Mouse (Mus musculus) MEL (cell line): ENCODE measurements at regions not wholly inside any gene's neighbourhood (a gene's known extent, or its start where the extent isn't known, plus 50 kb on each side); places are given as distances from the start of the nearest gene placed in this dataset.

Experiments
- CTCF ChIP-seq, 3 experiments: IDR thresholded peaks in 2 of 3; conservative IDR thresholded peaks in 1 of 3; 2 replicates each; pipeline ENCODE4 v1.5.1; 2011 to 2012; ENCODE audit warnings: low read length in 3 of 3, low read depth in 2 of 3, mild to moderate bottlenecking in 2 of 3, improper control_type of control experiment in 1 of 3, inconsistent platforms in 1 of 3, mixed read lengths in 1 of 3, moderate library complexity in 1 of 3; ENCODE audit not compliant: control insufficient read depth in 1 of 3, insufficient read depth in 1 of 3, poor library complexity in 1 of 3, severe bottlenecking in 1 of 3
- EP300 ChIP-seq, 2 experiments: IDR thresholded peaks; 2 replicates each; pipeline ENCODE4 v1.6.1; 2011; ENCODE audit warnings: improper control_type of control experiment in 2 of 2, low read length in 2 of 2, low read depth in 1 of 2, mild to moderate bottlenecking in 1 of 2
- HCFC1 ChIP-seq: IDR thresholded peaks from 2 replicates; pipeline ENCODE4 v1.6.1; 2012; ENCODE audit warnings: low read depth, mild to moderate bottlenecking, inconsistent platforms, low read length, improper control_type of control experiment, moderate library complexity
- JUND ChIP-seq: IDR thresholded peaks from 2 replicates; pipeline ENCODE4 v1.6.1; 2011; ENCODE audit warnings: low read depth, mild to moderate bottlenecking, improper control_type of control experiment, low read length
- KAT2A ChIP-seq: conservative IDR thresholded peaks from 2 replicates; pipeline ENCODE4 v1.6.1; 2012; ENCODE audit warnings: low read depth, low read length, improper control_type of control experiment, inconsistent platforms
- RCOR1 ChIP-seq: IDR thresholded peaks from 2 replicates; pipeline ENCODE4 v1.6.1; 2012; ENCODE audit warnings: low read depth, mild to moderate bottlenecking, inconsistent platforms, low read length, improper control_type of control experiment
- TAL1 ChIP-seq: IDR thresholded peaks from 2 replicates; pipeline ENCODE4 v1.6.1; 2012; ENCODE audit warnings: mild to moderate bottlenecking, inconsistent platforms, low read length, moderate library complexity, mixed read lengths
- TCF12 ChIP-seq: IDR thresholded peaks from 2 replicates; pipeline ENCODE4 v1.6.1; 2014; ENCODE audit warnings: low read depth, mild to moderate bottlenecking, inconsistent platforms, low read length, improper control_type of control experiment, moderate library complexity
- USF1 ChIP-seq: IDR thresholded peaks from 2 replicates; pipeline ENCODE4 v1.6.1; 2014; ENCODE audit warnings: low read depth, mild to moderate bottlenecking, inconsistent platforms, low read length, improper control_type of control experiment, moderate library complexity
- USF2 ChIP-seq, 2 experiments: IDR thresholded peaks; 2 replicates each; pipeline ENCODE4 v1.6.1; 2011 to 2012; ENCODE audit warnings: improper control_type of control experiment in 2 of 2, low read length in 2 of 2, borderline replicate concordance in 1 of 2, inconsistent platforms in 1 of 2, low read depth in 1 of 2, mild to moderate bottlenecking in 1 of 2; ENCODE audit not compliant: insufficient read depth in 1 of 2

DNA sequence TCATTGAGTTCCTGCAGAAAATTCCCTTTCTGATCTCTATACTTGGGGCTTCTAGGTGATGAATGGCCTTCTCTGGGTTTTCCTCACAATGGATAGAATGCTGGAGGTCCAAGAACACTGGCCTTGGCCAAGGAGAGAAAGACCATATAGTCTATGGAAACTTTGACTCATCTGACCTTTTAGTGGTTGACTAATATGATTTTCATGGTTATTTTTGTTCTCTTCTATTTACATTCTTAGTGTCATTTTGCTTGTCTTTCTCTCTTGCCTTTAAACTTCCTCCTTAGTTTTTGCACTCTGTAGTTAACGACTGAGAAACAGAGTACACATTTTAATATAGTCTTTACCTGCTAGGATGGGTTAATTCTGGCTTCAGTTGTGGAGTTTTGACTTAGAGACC lies 65.6 kb downstream of the Rtl9 start:
- no peak for TF ChIP-seq CTCF (IDR thresholded peaks at IDR 0.05 in 2 of 3, conservative IDR thresholded peaks at IDR 0.05 in 1 of 3; ENCODE audit: control insufficient read depth in 1 of 3, insufficient read depth in 1 of 3, low read depth in 2 of 3, low read length in 3 of 3, poor library complexity in 1 of 3, severe bottlenecking in 1 of 3)
- TF ChIP-seq HCFC1, result no peak
- TF ChIP-seq RCOR1, result no peak
- TF ChIP-seq USF2 (IDR thresholded peaks at IDR 0.05; ENCODE audit: borderline replicate concordance in 1 of 2, insufficient read depth in 1 of 2, low read depth in 1 of 2, low read length in 2 of 2), result no peak
- no peak for TF ChIP-seq EP300 (IDR thresholded peaks at IDR 0.05; ENCODE audit: low read depth in 1 of 2, low read length in 2 of 2)
- TF ChIP-seq JUND, result no peak
- TF ChIP-seq USF1, result no peak
- no peak for TF ChIP-seq KAT2A
- TF ChIP-seq TCF12, result no peak
- TF ChIP-seq TAL1, result no peak
